Mouse (Mus musculus) liver, embryonic 14.5 days (tissue): ENCODE results near the gene Ccdc188. TPM values are rescaled to one million over a fixed set of nuclear protein-coding genes. Genes with fewer than 3 reads are reported as not detected.
"Not testable (repeated sequence)": the region's sequence is repeated elsewhere in the genome, so short reads cannot be mapped to it uniquely, and the experiment has no call there.

Experiments used
- ATAC-seq: fragments of 200-750 bp; cut with Nextera tagmentation; 2 replicates; pipeline ENCODE4 v1.8.0; 2017; ENCODE audit warnings: moderate number of reproducible peaks, mild to moderate bottlenecking, moderate library complexity; ENCODE audit not compliant: insufficient read depth
- DNase-seq, 3 experiments: peaks; one replicate each; pipeline ENCODE4 v3.0.0-alpha.2; 2012 to 2013; ENCODE audit warnings: low read depth in 3 of 3, low spot score in 3 of 3
- H3K27ac ChIP-seq: fragments of 300-500 bp; sonication (generic); 2 replicates; pipeline ENCODE4 v1.5.1; 2014; ENCODE audit warnings: moderate library complexity, mild to moderate bottlenecking, control low read depth, inconsistent platforms
- H3K27me3 ChIP-seq: fragments of 300-500 bp; sonication (generic); 2 replicates; pipeline ENCODE4 v1.6.1; 2014; ENCODE audit warnings: mild to moderate bottlenecking, low read length, moderate library complexity; ENCODE audit not compliant: control insufficient read depth, insufficient read depth
- H3K36me3 ChIP-seq: fragments of 300-500 bp; sonication (generic); replicated peaks from 2 replicates; pipeline ENCODE4 v1.6.1; 2014; ENCODE audit warnings: low read depth; ENCODE audit not compliant: control insufficient read depth, insufficient read depth
- H3K4me1 ChIP-seq, 2 experiments: fragments of 200-500 bp in 1 of 2; fragments of 300-500 bp in 1 of 2; sonication (generic) in 1 of 2; replicated peaks; 2 replicates each; pipeline ENCODE4 v1.6.1; 2012 to 2014; ENCODE audit warnings: antibody characterized with exemption in 1 of 2, inconsistent platforms in 1 of 2, low read length in 1 of 2; ENCODE audit not compliant: control insufficient read depth in 2 of 2, insufficient read depth in 2 of 2
- H3K4me2 ChIP-seq: fragments of 300-500 bp; sonication (generic); 2 replicates; pipeline ENCODE4 v1.6.1; 2014; ENCODE audit warnings: low read depth, mild to moderate bottlenecking, control low read depth, moderate library complexity
- H3K4me3 ChIP-seq, 2 experiments: fragments of 200-500 bp in 1 of 2; fragments of 300-500 bp in 1 of 2; sonication (generic) in 1 of 2; 2 replicates each; pipeline ENCODE4 v1.5.1; 2012 to 2014; ENCODE audit warnings: low read depth in 2 of 2, low read length in 2 of 2, mild to moderate bottlenecking in 2 of 2, control low read depth in 1 of 2, inconsistent platforms in 1 of 2, moderate library complexity in 1 of 2; ENCODE audit not compliant: insufficient read depth in 1 of 2
- H3K9ac ChIP-seq: fragments of 300-500 bp; sonication (generic); replicated peaks from 2 replicates; pipeline ENCODE4 v1.6.1; 2014; ENCODE audit warnings: mild to moderate bottlenecking, control low read depth, moderate library complexity
- H3K9me3 ChIP-seq: fragments of 300-500 bp; sonication (generic); 2 replicates; pipeline ENCODE4 v1.6.1; 2016; ENCODE audit warnings: low read length, mixed read lengths; ENCODE audit not compliant: control insufficient read depth
- CTCF ChIP-seq: IDR thresholded peaks from 2 replicates; pipeline ENCODE4 v1.5.1; 2016; ENCODE audit warnings: antibody characterized with exemption, low read depth, control low read depth
- EP300 ChIP-seq: IDR thresholded peaks from 2 replicates; pipeline ENCODE4 v1.6.1; 2016; ENCODE audit warnings: antibody characterized with exemption, low read depth
- WGBS: fragments of 180-500 bp; shearing (Covaris S2); extraction: QIAGEN DNeasy Blood & Tissue Kit; methylation state at CpG from one replicate; pipeline ENCODE4 v1.1.7; 2014; ENCODE audit not compliant: insufficient replicate concordance; 5-methylcytosine and 5-hydroxymethylcytosine counted together
- polyA plus RNA-seq, 2 experiments: library from polyadenylated mRNA; depleted of rRNA in 1 of 2; stranded (reverse) in 1 of 2; unstranded in 1 of 2; fragments of >200 nt; fragmentation: Nextera tagmentation in 1 of 2; extraction: Ambion mirVana in 1 of 2; gene quantifications; 2 replicates each; pipeline versions ENCODE4 v1.2.1 to v1.2.3; 2012 to 2014

The Ccdc188 gene
- polyA plus RNA-seq, 2 experiments: not detected

GRCm38 (mm10) chr16:18194208-18194985, 23.3 kb upstream of the Ccdc188 start:
- H3K27me3 ChIP-seq: no peaks in the 10 kb centered on the region
- ATAC-seq (no peak), DNase-seq (no peak)
- no peak for TF ChIP-seq EP300
- no peak for TF ChIP-seq CTCF
- no peak overlapping the region for H3K4me3 ChIP-seq
- WGBS: 64% methylated on average over 15 of the region's 15 CpGs
- no peaks in the 10 kb centered on the region for H3K9me3 ChIP-seq
- H3K27ac ChIP-seq: no peak overlapping the region
- no peaks in the 10 kb centered on the region for H3K36me3 ChIP-seq
- H3K9ac ChIP-seq: no peak overlapping the region
- no peak overlapping the region for H3K4me2 ChIP-seq
- no peaks in the 10 kb centered on the region for H3K4me1 ChIP-seq

- 49% methylated on average over 5 of the region's 5 CpGs for WGBS
- Histone ChIP-seq H3K36me3 (no peaks in the 10 kb centered on the region), H3K4me1 (no peaks in the 10 kb centered on the region), H3K4me3 (no peak overlapping the region), H3K9ac (no peak overlapping the region), H3K4me2 (no peak overlapping the region), H3K9me3 (no peaks in the 10 kb centered on the region), H3K27me3 (no peaks in the 10 kb centered on the region), H3K27ac (no peak overlapping the region)
- ATAC-seq: no peak
- peak in 1 of 3 experiments; percentile 14 for DNase-seq
- TF ChIP-seq EP300: no peak
- no peak for TF ChIP-seq CTCF
Measured at GRCm38 (mm10) chr16:18195068-18195467, 22.6 kb upstream of the Ccdc188 start.

- not testable (repeated sequence) for H3K27me3 ChIP-seq, H3K27ac ChIP-seq, DNase-seq, H3K9me3 ChIP-seq, H3K36me3 ChIP-seq, H3K9ac ChIP-seq, H3K4me2 ChIP-seq, H3K4me3 ChIP-seq, H3K4me1 ChIP-seq, ATAC-seq
- WGBS: 42% methylated on average over 3 of the region's 3 CpGs
Measured at GRCm38 (mm10) chr16:18195561-18195960, 22.1 kb upstream of the Ccdc188 start.

GRCm38 (mm10) chr16:18197881-18198280, 19.8 kb upstream of the Ccdc188 start:
- no peak overlapping the region for H3K4me3 ChIP-seq
- ATAC-seq: no peak
- H3K27me3 ChIP-seq: no peaks in the 10 kb centered on the region
- no peaks in the 10 kb centered on the region for H3K9me3 ChIP-seq
- H3K9ac ChIP-seq: no peak overlapping the region
- no peak for DNase-seq
- TF ChIP-seq CTCF: no peak
- TF ChIP-seq EP300: no peak
- no peak overlapping the region for H3K4me2 ChIP-seq
- H3K4me1 ChIP-seq: no peaks in the 10 kb centered on the region
- WGBS: 59% methylated on average over 6 of the region's 6 CpGs
- H3K36me3 ChIP-seq: no peaks in the 10 kb centered on the region
- no peak overlapping the region for H3K27ac ChIP-seq

GRCm38 (mm10) chr16:18198365-18199098, 19.1 kb upstream of the Ccdc188 start:
- WGBS: 67% methylated on average over 10 of the region's 10 CpGs

More at GRCm38 (mm10) chr16:18198365-18199098, 19.1 kb upstream of the Ccdc188 start:
- no peak overlapping the region for H3K27ac ChIP-seq
- no peaks in the 10 kb centered on the region for H3K36me3 ChIP-seq
- no peaks in the 10 kb centered on the region for H3K9me3 ChIP-seq
- no peak overlapping the region for H3K9ac ChIP-seq
- ATAC-seq (no peak), DNase-seq (no peak)
- H3K4me1 ChIP-seq: no peaks in the 10 kb centered on the region
- H3K4me2 ChIP-seq: no peak overlapping the region
- H3K4me3 ChIP-seq: no peak overlapping the region
- no peak for TF ChIP-seq EP300
- no peak for TF ChIP-seq CTCF
- no peaks in the 10 kb centered on the region for H3K27me3 ChIP-seq
